Mouse (Mus musculus) adrenal gland, adult (tissue): ENCODE results near the gene Esrra.

Experiments used
- DNase-seq, 2 experiments: peaks; one replicate each; pipeline ENCODE4 v3.0.0; 2022 to 2023; ENCODE audit warnings: low spot score in 1 of 2; ENCODE audit not compliant: inconsistent age in 2 of 2

Esrra gene

DNA sequence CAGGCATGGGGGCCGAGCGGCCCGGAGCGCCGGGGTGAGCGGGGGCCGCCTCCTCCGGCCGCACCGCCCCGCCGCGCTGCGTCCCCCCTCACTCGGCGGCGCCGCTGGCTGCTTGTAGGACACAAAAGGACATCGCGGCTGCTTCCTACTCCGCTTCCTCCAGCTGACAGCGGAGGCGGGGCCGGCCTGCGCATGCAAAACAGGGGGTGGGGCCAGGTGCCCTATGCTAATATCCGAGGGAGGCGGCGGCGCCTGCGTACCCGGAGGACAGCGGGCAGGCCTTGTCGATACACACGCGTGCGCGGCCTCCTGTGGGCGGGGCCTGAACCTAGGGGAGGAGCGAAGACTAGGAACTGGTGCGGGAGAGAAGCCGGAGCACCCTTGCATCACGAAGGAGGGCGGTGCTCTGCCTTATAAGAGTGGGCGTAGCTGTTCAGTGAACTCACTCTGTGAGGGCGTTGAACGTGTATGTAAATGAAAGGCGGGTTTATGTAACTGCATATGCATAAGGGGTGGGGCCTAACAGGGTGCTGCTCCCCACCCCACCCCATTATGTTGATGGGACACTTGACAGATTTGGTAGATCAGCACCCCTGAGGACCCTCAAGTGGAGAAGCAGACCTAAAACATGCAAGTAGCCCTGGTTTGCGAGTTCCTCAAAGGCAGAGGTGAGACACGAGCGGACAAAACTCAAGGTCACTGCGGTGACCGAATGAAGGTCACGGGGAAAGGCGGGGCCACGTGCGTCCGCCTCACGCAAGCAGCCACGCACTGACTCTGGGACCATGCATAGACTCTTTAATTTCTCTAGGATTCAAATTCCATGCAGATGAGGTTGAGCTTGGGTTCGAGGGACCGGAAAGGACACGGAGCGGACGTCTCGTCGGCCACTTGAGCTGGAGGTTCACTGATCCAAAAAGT lies at the start of gene Esrra:
Gene Esrra (minus strand): TSS at position 167 of the 921 bp plus-strand sequence.
- DNase-seq, result peak; percentile 100

- DNase-seq, result peak; percentile 77 to 84
Measured at GRCm38 (mm10) chr19:6970460-6971085, 49.0 kb upstream of the Esrra start.

DNA sequence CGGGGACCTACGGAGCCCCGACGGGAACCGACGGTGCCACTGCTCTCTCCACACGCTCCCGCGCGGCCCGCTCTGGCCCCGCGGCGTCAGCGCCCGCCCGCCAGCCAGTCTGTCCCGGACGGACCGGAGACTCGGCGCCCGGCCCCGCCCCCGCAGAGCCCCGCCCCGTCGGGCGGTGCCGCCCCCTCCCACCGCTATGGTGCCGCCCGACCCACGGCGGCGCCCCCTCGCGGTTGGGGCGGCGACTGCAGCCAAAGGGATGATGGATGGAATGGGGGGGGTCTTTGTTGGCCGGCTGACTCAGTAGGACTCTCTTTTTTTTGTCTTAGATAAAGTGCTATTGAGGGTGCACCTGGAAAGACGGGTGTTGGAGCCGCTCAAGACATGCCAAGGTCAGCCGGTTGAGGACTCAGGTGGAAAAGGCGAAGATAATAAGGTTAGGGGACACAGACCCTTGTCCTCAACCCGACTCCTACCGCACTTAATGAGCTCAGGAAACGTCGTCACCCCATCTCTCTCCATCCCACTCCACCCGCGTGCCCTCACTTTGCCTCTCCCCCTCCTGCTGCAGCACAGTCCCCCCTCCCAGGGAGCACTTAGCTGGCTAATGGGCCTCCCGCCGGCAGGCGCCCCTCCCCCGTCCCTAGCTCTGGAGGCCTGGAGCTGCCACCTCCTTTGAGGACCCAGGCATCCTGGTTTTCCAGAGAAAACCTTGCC lies 48.2 kb upstream of the Esrra start:
- peak; percentile 85 to 93 for DNase-seq

DNA sequence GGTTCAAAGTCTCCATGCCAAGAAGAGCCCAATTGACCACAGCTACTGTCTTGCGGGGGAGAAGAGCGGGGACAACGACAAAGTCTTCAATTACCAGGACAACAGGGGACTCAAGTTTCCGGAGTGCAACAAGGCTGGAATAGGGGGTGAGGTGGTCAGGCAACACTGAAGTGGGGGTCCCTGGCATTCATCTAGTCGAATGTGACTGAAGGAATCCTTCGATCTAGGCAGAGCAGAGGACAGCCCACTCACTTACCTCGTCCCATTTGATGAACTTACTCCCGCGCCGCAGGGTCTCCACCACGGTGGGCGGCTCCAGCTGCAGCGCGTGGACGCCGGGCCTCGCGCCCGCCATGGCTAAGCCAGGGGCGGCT lies 47.7 kb upstream of the Esrra start:
- DNase-seq, result no peak

DNA sequence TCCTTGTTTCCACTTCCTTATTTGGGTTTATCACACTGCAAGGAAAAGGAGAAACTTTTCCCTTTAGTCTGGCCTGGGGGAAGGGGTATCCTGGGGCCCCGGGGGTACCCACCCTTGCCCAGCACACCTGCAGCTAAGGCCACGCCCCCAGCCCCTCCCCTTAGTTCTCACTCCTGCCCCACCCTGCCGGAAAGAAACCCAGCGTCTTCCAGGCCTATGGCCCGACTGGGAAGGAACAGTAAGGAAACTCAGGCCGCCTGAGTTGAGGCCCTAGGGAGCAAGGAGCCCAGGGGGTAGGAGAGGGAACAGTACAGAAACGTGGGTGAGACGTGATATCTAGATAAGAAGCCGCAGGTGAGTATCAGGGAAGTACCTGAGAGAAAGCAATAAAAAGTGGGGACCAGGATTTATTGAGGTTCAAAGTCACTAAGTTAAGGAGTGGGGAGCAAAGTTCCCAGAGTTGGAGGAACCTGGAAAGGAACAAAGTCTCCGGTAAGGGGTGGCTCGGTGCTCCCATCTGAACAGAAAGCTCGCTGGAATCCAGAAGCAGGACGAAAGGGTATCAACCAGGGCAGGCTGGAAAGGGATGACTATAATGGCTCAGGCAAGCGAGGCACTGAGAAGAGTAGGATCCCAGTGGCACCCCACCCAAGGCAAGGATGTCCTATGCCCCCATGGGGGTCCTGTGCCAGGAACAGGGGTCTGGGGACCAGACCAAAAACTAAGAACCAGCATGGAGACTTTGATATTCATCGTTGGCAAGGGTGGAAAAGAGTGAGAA lies 47.1 kb upstream of the Esrra start:
- DNase-seq, result peak in 1 of 2 experiments; percentile 69

- DNase-seq, result peak in 1 of 2 experiments; percentile 49
Measured at GRCm38 (mm10) chr19:6956461-6956860, 34.8 kb upstream of the Esrra start.

DNA sequence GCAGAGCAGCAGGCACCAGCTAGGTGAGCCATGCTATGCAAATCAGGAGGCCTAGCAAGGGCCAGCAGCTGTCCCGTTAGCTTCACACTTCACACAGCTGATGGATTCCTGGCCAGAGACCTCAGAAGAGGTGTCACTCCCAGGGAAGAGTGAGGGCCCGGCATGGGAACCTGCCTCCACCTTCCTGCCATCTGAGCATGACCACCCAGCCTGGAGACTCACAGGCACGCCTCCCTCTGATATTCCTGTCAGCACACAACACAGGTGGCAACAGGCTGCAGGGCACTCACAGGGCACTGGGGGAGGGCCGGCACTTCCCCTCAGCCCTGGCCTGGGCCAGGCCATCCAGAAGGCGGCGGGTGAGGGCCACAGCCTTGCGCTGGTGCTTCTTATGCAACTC lies 33.8 kb upstream of the Esrra start:
- no peak for DNase-seq

DNA sequence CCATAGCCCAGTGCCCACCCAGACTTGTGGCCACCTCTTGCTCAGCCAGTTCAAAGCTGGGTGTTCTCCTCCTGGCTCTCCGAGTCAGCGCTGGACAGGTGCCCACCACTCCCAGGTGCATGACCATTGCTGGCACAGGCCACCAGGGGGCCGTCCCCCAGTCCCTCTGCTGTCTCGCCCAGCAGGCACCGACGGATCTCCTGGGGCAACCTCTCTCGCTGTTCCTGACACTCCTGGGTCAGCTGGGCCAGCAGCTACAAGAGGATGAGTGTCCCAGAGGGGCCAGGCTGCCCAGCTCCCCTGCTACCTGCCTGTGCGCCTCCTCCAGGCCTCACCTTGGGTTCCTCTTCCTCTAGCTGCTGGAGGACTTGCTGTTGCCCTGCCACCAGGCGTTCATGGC lies 32.4 kb upstream of the Esrra start:
- DNase-seq, result peak; percentile 72 to 80

DNA sequence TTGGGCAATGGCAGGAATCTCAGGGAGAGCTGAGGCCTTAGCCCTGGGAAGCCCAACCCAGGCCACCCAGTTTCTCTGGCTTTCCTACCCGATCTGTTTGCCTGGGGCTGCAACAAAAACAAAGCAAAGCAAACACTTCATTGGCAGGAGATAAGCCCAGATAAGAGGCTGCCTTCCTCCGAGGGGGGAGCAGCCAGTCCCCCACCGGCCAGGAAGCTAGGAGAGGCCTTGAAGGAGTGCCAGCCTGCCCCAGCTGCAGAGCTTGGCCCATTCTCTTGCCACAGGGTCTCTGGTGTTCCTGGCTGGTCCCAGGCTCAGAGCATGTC lies 31.1 kb upstream of the Esrra start:
- peak; percentile 90 to 93 for DNase-seq

DNA sequence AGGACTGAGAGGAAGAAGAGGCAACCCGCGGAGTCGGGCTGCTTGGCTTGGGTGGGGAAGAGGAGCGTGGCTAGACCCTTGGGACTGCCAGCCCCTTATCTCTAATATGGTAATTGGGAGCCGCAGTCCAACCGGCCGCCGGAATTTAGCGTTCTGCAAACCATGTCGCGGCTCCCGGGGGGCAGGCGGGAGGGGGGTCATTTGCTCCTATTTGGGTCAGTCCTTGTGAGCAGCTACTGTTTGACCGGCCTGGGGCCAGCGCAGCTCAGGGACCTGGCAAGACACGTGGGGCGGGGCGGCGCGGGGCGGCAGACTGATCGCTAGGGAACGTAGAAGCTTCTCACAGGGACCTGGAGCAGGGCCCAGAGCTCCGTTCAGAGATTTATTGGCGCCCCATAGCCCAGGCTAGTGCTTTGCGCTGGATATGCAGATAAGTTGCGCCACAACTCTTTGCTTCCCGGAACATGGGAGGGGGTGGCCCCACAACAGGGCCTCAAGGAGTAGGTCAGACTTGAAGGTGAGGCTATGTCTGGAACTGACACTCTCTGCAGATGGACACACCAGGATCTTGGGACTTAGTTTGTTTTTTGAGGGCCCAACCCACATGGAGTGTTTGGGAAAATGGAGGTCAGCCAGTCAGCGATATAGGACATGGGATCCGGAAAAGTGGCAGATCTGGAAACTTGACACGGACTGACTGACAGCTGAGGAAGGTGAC lies 30.5 kb upstream of the Esrra start:
- DNase-seq, result peak; percentile 92 to 96

DNA sequence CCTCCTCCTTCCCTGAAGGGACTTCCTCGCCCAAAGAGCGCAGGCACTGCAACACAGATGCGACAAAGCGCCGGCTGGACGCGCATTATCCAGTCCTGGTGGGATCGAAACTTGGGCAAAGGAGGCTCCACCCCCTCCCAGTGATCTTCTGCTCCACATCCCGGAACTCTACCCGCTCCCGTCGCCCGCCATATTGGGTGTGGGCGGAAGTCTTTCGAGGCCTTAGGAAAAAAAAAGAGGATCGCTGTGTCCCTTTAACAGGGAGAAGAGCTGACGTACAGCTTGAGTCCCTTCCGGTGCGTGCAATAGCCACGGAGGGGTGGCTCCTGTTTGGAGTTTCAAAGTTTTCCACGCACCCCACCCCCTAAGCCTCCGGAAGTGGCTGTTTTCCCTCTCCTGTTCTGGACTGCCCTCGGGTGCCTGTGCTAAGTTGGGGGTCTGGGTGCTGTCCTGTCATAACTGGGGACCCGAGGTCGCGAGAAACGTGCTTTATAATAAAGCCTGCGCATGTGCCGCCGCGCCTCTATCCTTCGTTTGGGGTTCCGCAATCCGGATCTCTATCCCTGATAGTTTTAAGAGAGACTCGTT lies 29.9 kb upstream of the Esrra start:
- peak; percentile 97 to 99 for DNase-seq

DNA sequence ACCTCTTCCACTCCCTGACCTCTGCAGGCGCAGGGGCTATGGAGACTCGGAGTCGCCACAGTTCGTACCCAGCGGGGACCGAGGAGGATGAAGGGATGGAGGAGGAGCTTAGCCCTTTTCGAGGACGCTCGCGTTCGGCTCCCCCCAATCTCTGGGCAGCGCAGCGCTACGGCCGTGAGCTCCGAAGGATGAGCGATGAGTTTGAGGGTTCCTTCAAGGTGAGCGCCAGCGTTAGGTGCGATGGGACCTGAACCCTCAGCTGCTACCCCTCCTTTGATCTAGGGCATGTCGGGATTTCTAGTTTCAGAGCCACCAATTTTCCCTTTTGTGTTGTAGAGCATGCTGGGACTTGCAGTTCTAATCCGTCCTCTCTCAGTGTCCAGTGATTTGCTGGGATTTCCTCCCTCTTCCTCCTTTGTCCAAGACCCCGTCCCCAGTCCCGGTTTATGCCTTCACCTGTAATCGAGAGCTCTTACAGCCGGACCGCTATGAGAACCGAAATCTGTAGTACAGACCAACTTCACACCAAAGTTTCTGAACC lies 29.1 kb upstream of the Esrra start:
- DNase-seq, result peak; percentile 76 to 94

GRCm38 (mm10) chr19:6949951-6950350 lies 28.3 kb upstream of the Esrra start:
- DNase-seq, result peak in 1 of 2 experiments; percentile 46

DNA sequence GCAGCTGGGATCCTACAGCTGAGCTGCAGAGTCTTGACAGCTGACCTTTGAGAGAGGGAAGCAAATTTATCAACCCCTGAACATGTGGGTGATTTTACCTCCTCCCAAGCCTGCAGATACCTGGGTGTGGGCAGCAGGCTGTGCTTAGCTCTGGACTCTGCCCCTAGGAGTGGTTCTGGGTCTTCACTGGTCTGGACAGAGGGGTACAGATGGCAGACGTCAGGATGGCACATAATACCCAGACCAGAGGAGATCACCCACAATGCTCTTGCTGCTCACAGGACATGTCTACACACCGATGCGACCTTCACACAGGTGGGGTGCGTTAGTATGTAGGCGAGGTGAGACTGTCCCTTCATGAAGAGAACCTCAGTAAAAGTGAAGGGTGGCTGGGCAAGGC lies 27.9 kb upstream of the Esrra start:
- no peak for DNase-seq

GRCm38 (mm10) chr19:6948186-6948585 lies 26.6 kb upstream of the Esrra start:
- DNase-seq, result no peak

DNA sequence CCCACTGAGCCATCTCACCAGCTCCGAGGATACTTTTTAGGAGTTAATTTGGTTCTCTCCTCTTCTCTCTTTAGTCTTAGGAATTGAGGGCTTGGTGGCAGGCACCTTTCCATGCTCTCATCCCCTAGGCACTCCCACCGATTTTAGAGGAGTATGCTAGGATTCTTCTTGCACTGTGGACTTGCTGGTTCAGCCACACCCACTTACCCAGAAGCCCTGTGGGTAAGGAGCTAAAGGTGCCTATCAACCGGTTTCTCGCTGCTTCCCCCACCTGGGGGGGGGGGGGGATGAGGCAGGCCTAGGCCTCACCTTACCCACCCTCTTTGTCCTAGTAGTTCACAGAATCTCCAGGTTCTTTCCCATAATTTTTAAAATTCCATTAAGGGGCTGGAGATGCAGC lies 26.1 kb upstream of the Esrra start:
- no peak for DNase-seq

DNA sequence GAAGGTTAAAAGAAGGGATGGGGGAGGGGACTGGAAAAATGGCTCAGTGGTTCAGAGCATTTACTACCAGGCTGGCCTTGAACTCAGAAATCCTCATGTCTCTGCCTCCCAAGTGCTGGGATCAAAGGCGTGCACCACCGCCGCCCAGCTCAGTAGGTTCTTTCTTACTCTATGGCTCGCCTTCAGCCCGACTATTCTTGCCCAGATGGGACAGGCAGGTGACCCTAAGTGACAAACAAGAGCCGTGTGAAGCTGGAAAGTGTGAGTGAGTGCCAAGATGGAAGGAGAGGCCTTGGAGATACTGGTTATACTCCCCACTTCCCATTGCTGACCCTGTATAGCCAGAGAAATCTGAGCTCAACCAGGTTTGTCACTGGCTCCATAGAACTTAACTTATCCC lies 22.1 kb upstream of the Esrra start:
- DNase-seq, result peak in 1 of 2 experiments; percentile 47

GRCm38 (mm10) chr19:6942764-6943163 lies 21.2 kb upstream of the Esrra start:
- no peak for DNase-seq

- peak; percentile 98 to 99 for DNase-seq
Measured at GRCm38 (mm10) chr19:6942249-6942691, 20.7 kb upstream of the Esrra start, which contains the start of gene Gpr137. Gpr137 (minus strand) TSS chr19:6942480.
